Mouse (Mus musculus) midbrain, embryonic 12.5 days (tissue): Measurements from ENCODE around the gene Ppp1r26. TPM values are rescaled to one million over a fixed set of nuclear protein-coding genes. Genes with fewer than 3 reads are reported as not detected.

Experiments
- ATAC-seq: fragments of 200-750 bp; cut with Nextera tagmentation; 2 replicates; pipeline ENCODE4 v1.8.0; 2017; ENCODE audit warnings: low read depth, moderate TSS enrichment, moderate library complexity; ENCODE audit not compliant: low FRiP score
- H3K27ac ChIP-seq: fragments of 300-500 bp; sonication (generic); replicated peaks from 2 replicates; pipeline ENCODE4 v1.5.1; 2016; ENCODE audit warnings: mild to moderate bottlenecking
- H3K27me3 ChIP-seq: fragments of 300-500 bp; sonication (generic); 2 replicates; pipeline ENCODE4 v1.6.1; 2016; ENCODE audit warnings: mild to moderate bottlenecking
- H3K36me3 ChIP-seq: fragments of 300-500 bp; sonication (generic); 2 replicates; pipeline ENCODE4 v1.6.1; 2016
- H3K4me1 ChIP-seq: fragments of 300-500 bp; sonication (generic); 2 replicates; pipeline ENCODE4 v1.6.1; 2016
- H3K4me2 ChIP-seq: fragments of 300-500 bp; sonication (generic); replicated peaks from 2 replicates; pipeline ENCODE4 v1.6.1; 2016; ENCODE audit warnings: mild to moderate bottlenecking, moderate library complexity
- H3K4me3 ChIP-seq: fragments of 300-500 bp; sonication (generic); 2 replicates; pipeline ENCODE4 v1.5.1; 2016; ENCODE audit warnings: mild to moderate bottlenecking
- H3K9ac ChIP-seq: fragments of 300-500 bp; sonication (generic); replicated peaks from 2 replicates; pipeline ENCODE4 v1.6.1; 2016; ENCODE audit warnings: mild to moderate bottlenecking, moderate library complexity
- H3K9me3 ChIP-seq: fragments of 300-500 bp; sonication (generic); 2 replicates; pipeline ENCODE4 v1.6.1; 2016; ENCODE audit warnings: mild to moderate bottlenecking
- WGBS: fragments of 180-500 bp; shearing (Covaris S2); methylation state at CpG from one replicate; pipeline ENCODE4 v1.1.7; 2016; 5-methylcytosine and 5-hydroxymethylcytosine counted together
- polyA plus RNA-seq: library from polyadenylated mRNA; unstranded; fragments of >200 nt; fragmentation: Nextera tagmentation; extraction: Ambion mirVana; gene quantifications from 2 replicates; pipeline ENCODE4 v1.2.1, GENCODE M21; 2016

The Ppp1r26 gene
- polyA plus RNA-seq, 1 experiment from 2014 or later: 8.6 TPM

GRCm38 (mm10) chr2:28415387-28416024, 31.1 kb upstream of the Ppp1r26 start:
- 62% methylated on average over 10 of the region's 10 CpGs for WGBS
- Histone ChIP-seq H3K9me3 (no peaks in the 10 kb centered on the region), H3K4me2 (no peak overlapping the region), H3K27me3 (no peaks in the 10 kb centered on the region), H3K27ac (no peak overlapping the region), H3K9ac (no peak overlapping the region), H3K36me3 (no peaks in the 10 kb centered on the region), H3K4me1 (peaks cover 11% of the 10 kb centered on the region; the same call in 1 of the 2 replicates), H3K4me3 (no peak overlapping the region)
- no peak for ATAC-seq

DNA sequence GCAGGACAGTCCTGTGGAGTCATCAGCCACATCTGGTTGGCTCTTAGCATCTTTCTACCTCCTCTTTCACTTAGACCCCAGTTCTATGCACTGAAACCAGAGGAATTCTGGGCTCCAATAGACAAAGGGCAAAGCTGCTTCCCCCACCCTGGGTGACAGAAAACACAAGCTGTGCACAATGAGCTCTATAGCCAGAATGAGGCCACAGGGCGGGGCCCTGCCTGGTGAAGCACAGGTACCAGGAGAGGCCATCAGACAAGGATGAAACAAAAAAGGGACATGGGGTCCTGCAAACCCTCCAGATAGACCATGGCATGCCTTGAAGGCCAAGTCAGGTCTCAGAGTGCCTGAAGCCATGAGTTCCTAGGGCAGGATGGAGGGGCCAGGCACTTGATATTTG, 30.1 kb upstream of the Ppp1r26 start:
- H3K36me3 ChIP-seq: no peaks in the 10 kb centered on the region
- H3K27ac ChIP-seq: no peak overlapping the region
- H3K27me3 ChIP-seq: no peaks in the 10 kb centered on the region
- H3K9ac ChIP-seq: 0 out of 2 replicates have a peak overlapping the region, but pooled peaks have one; percentile 12
- no peak for ATAC-seq
- H3K4me3 ChIP-seq: no peak overlapping the region
- WGBS: 88% methylated on average over 1 of the region's 1 CpGs
- H3K4me1 ChIP-seq: peaks cover 11% of the 10 kb centered on the region; the same call in 1 of the 2 replicates
- H3K4me2 ChIP-seq: no peak overlapping the region
- H3K9me3 ChIP-seq: no peaks in the 10 kb centered on the region

DNA sequence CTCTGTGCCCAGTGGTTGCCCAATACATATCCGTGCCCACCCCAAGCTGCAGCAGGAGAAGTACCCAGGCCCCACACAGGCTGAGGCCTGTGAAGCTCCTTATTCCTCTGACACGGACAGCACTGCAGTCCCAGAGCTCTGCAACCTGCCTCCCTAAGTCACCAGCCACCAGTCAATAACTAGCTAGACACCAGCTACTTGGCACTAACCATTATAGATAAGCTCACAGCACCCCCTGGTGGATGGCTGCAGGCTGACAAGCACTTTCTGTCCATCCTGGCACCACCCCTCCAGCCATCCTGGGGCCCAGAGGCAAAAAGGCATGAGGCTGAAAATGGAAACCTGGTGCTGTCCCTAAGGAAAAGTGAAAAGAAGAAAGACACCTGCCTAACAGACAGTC, 28.6 kb upstream of the Ppp1r26 start:
- Histone ChIP-seq H3K9me3 (no peaks in the 10 kb centered on the region), H3K27ac (no peak overlapping the region), H3K9ac (no peak overlapping the region), H3K4me1 (peaks cover 11% of the 10 kb centered on the region; the same call in 1 of the 2 replicates), H3K27me3 (no peaks in the 10 kb centered on the region), H3K36me3 (no peaks in the 10 kb centered on the region), H3K4me3 (no peak overlapping the region), H3K4me2 (no peak overlapping the region)
- 42% methylated on average over 2 of the region's 2 CpGs for WGBS
- ATAC-seq: no peak

GRCm38 (mm10) chr2:28419898-28420297, 26.7 kb upstream of the Ppp1r26 start:
- no peaks in the 10 kb centered on the region for H3K36me3 ChIP-seq
- no peak overlapping the region for H3K4me2 ChIP-seq
- no peak overlapping the region for H3K4me3 ChIP-seq
- H3K9me3 ChIP-seq: no peaks in the 10 kb centered on the region
- H3K27ac ChIP-seq: no peak overlapping the region
- WGBS: 13% methylated on average over 4 of the region's 4 CpGs
- H3K4me1 ChIP-seq: peaks cover 11% of the 10 kb centered on the region; the same call in 1 of the 2 replicates
- no peak overlapping the region for H3K9ac ChIP-seq
- ATAC-seq: no peak
- no peaks in the 10 kb centered on the region for H3K27me3 ChIP-seq

- 28% methylated on average over 3 of the region's 3 CpGs for WGBS
- no peak for ATAC-seq
- Histone ChIP-seq H3K9me3 (no peaks in the 10 kb centered on the region), H3K36me3 (no peaks in the 10 kb centered on the region), H3K27ac (no peak overlapping the region), H3K4me2 (no peak overlapping the region), H3K4me1 (0 out of 2 replicates have a peak, but pooled peaks cover 2% of the 10 kb centered on the region), H3K27me3 (no peaks in the 10 kb centered on the region), H3K4me3 (no peak overlapping the region), H3K9ac (no peak overlapping the region)
Observed at GRCm38 (mm10) chr2:28423167-28423566, 23.4 kb upstream of the Ppp1r26 start.

DNA sequence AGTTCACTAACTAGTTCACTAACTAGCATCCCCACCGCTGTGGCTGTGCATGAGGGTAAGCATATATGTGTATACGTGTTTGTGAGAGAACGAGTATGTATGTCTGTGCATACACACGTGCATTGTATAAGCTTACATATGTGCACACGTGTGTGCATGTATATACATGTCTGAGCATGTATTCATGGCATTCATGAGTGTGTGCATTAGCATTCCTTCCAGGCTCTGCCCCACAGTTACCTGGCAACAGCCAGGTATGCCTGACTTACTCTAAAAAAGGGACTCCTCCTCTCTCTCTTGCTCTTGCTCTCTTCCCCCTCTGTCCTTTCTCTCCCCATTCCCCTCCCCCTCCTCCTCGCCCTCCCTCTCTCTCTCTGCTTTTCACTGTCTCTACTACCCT, 19.4 kb upstream of the Ppp1r26 start:
- 83% methylated on average over 6 of the region's 6 CpGs for WGBS
- no peak overlapping the region for H3K4me3 ChIP-seq
- no peaks in the 10 kb centered on the region for H3K27me3 ChIP-seq
- no peak for ATAC-seq
- H3K4me1 ChIP-seq: no peaks in the 10 kb centered on the region
- H3K4me2 ChIP-seq: no peak overlapping the region
- no peaks in the 10 kb centered on the region for H3K9me3 ChIP-seq
- no peaks in the 10 kb centered on the region for H3K36me3 ChIP-seq
- no peak overlapping the region for H3K27ac ChIP-seq
- no peak overlapping the region for H3K9ac ChIP-seq

DNA sequence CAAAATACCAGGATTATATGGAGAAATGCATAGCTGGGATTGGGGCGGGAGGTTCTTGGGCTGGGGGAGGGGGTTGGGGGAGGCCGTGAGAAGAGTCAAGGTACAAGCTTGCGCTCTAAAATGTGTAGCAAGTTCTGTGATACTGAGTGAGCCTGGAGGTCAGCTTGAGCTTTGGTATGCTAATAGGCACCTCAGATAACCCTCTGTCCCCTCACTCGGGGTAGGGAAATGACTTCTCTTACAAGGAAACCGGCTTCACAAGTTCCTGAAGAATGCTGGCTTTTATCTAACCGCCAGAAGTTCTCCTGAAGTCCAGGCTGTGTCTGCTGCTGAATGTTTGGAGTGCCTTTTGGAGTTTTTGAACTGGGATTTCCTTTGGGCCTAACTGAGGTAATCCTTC, 15.8 kb upstream of the Ppp1r26 start:
- Histone ChIP-seq H3K4me2 (no peak overlapping the region), H3K36me3 (no peaks in the 10 kb centered on the region), H3K27me3 (no peaks in the 10 kb centered on the region), H3K9me3 (no peaks in the 10 kb centered on the region), H3K4me3 (no peak overlapping the region), H3K4me1 (no peaks in the 10 kb centered on the region), H3K27ac (no peak overlapping the region), H3K9ac (no peak overlapping the region)
- no peak for ATAC-seq
- 67% methylated on average over 6 of the region's 6 CpGs for WGBS

- H3K27me3 ChIP-seq: no peaks in the 10 kb centered on the region
- WGBS: 55% methylated on average over 1 of the region's 1 CpGs
- H3K9ac ChIP-seq: no peak overlapping the region
- H3K4me3 ChIP-seq: no peak overlapping the region
- no peak overlapping the region for H3K4me2 ChIP-seq
- no peaks in the 10 kb centered on the region for H3K9me3 ChIP-seq
- no peaks in the 10 kb centered on the region for H3K36me3 ChIP-seq
- ATAC-seq: no peak
- no peak overlapping the region for H3K27ac ChIP-seq
- no peaks in the 10 kb centered on the region for H3K4me1 ChIP-seq
Observed at GRCm38 (mm10) chr2:28432811-28433210, 13.8 kb upstream of the Ppp1r26 start.

- H3K27ac ChIP-seq: no peak overlapping the region
- H3K9ac ChIP-seq: no peak overlapping the region
- ATAC-seq: no peak
- no peaks in the 10 kb centered on the region for H3K4me1 ChIP-seq
- H3K4me2 ChIP-seq: no peak overlapping the region
- H3K36me3 ChIP-seq: no peaks in the 10 kb centered on the region
- no peaks in the 10 kb centered on the region for H3K9me3 ChIP-seq
- H3K27me3 ChIP-seq: no peaks in the 10 kb centered on the region
- no peak overlapping the region for H3K4me3 ChIP-seq
- WGBS: 0% methylated on average over 1 of the region's 2 CpGs
Observed at GRCm38 (mm10) chr2:28433512-28433911, 13.1 kb upstream of the Ppp1r26 start.

DNA sequence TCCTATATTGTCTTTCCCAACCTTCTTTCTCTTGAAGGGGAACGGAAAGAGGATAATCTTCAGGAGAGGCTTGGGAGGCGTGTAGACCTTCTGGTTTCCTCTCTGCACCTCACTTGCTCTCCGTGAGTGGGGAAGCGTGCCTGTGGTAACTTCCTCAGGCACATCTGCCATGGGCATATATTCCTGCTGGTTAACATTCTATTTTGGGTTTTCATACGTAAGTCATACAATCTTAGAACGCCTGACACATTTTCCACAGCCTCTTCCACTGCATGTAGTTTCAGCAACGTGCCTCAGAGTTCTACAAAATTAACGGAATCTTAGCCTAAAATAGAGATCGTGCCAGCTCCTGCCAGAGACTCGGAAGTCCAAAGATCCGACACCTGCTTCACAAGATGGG, 11.2 kb upstream of the Ppp1r26 start:
- H3K36me3 ChIP-seq: no peaks in the 10 kb centered on the region
- H3K9me3 ChIP-seq: no peaks in the 10 kb centered on the region
- H3K4me2 ChIP-seq: no peak overlapping the region
- H3K27ac ChIP-seq: no peak overlapping the region
- no peaks in the 10 kb centered on the region for H3K27me3 ChIP-seq
- WGBS: 92% methylated on average over 11 of the region's 11 CpGs
- no peak for ATAC-seq
- H3K4me1 ChIP-seq: no peaks in the 10 kb centered on the region
- H3K4me3 ChIP-seq: no peak overlapping the region
- no peak overlapping the region for H3K9ac ChIP-seq

GRCm38 (mm10) chr2:28440842-28441241, 5.8 kb upstream of the Ppp1r26 start:
- Histone ChIP-seq H3K9me3 (no peaks in the 10 kb centered on the region), H3K9ac (no peak overlapping the region), H3K4me1 (peaks cover 2% of the 10 kb centered on the region), H3K4me2 (no peak overlapping the region), H3K27me3 (peaks cover 10% of the 10 kb centered on the region), H3K4me3 (no peak overlapping the region), H3K36me3 (no peaks in the 10 kb centered on the region), H3K27ac (no peak overlapping the region)
- 82% methylated on average over 6 of the region's 6 CpGs for WGBS
- no peak for ATAC-seq

GRCm38 (mm10) chr2:28445082-28445481, 1.5 kb upstream of the Ppp1r26 start:
- Histone ChIP-seq H3K4me3 (no peak overlapping the region), H3K4me2 (no peak overlapping the region), H3K9me3 (no peaks in the 10 kb centered on the region), H3K9ac (no peak overlapping the region), H3K4me1 (peaks cover 20% of the 10 kb centered on the region), H3K27me3 (peaks cover 10% of the 10 kb centered on the region), H3K36me3 (no peaks in the 10 kb centered on the region), H3K27ac (no peak overlapping the region)
- WGBS: 90% methylated on average over 4 of the region's 4 CpGs
- ATAC-seq: no peak

GRCm38 (mm10) chr2:28446181-28446514, 452 bp upstream of the Ppp1r26 start:
- H3K9me3 ChIP-seq: no peaks in the 10 kb centered on the region
- ATAC-seq: 0 out of 2 replicates have a peak, but pooled peaks have one; percentile 12
- H3K9ac ChIP-seq: peak overlapping the region; percentile 78
- peaks cover 5% of the 10 kb centered on the region for H3K36me3 ChIP-seq
- H3K27me3 ChIP-seq: peaks cover 10% of the 10 kb centered on the region
- peak overlapping the region; percentile 75 for H3K4me3 ChIP-seq
- H3K4me2 ChIP-seq: peak overlapping the region; percentile 91
- peaks cover 20% of the 10 kb centered on the region for H3K4me1 ChIP-seq
- H3K27ac ChIP-seq: peak overlapping the region; percentile 31; the same call in 1 of the 2 replicates
- WGBS: 5% methylated on average over 5 of the region's 5 CpGs
